Mouse (Mus musculus): ENCODE measurements around the gene Unc13a. TPM values are rescaled to one million over a fixed set of nuclear protein-coding genes. Genes with fewer than 3 reads are reported as not detected.
A peak's percentile ranks its signal among the peaks of the same experiment; 100 is the strongest.

The Unc13a gene
- total and polyA plus RNA-seq, 3 experiments = 4.4 to 10.5 (median 6.0) TPM

GRCm38 (mm10) chr8:71665331-71666130 lies 6.0 kb downstream of the Unc13a start:
- DNase-seq = peak; percentile 51

- DNase-seq = peak; percentile 87
Measured at GRCm38 (mm10) chr8:71660325-71661120, 11.0 kb downstream of the Unc13a start.

- no peak for DNase-seq
Measured at GRCm38 (mm10) chr8:71659751-71660150, 11.8 kb downstream of the Unc13a start.

- no peak for DNase-seq
Measured at GRCm38 (mm10) chr8:71658515-71659049, 13.0 kb downstream of the Unc13a start.

- no peak for DNase-seq
Measured at GRCm38 (mm10) chr8:71657816-71658215, 13.7 kb downstream of the Unc13a start.

- DNase-seq = no peak
Measured at GRCm38 (mm10) chr8:71654600-71654999, 17.0 kb downstream of the Unc13a start.

- no peak for DNase-seq
Measured at GRCm38 (mm10) chr8:71645510-71645909, 26.0 kb downstream of the Unc13a start.

GRCm38 (mm10) chr8:71639318-71639717 lies 32.2 kb downstream of the Unc13a start:
- DNase-seq = no peak

GRCm38 (mm10) chr8:71638321-71638720 lies 33.2 kb downstream of the Unc13a start:
- DNase-seq = no peak

- no peak for DNase-seq
Measured at GRCm38 (mm10) chr8:71637149-71638095, 34.1 kb downstream of the Unc13a start.

- peak; percentile 86 for DNase-seq
Measured at GRCm38 (mm10) chr8:71633981-71634667, 37.4 kb downstream of the Unc13a start.

GRCm38 (mm10) chr8:71633164-71633563 lies 38.4 kb downstream of the Unc13a start:
- peak; percentile 81 for DNase-seq

GRCm38 (mm10) chr8:71631897-71632296 lies 39.7 kb downstream of the Unc13a start:
- DNase-seq = no peak

- DNase-seq = peak; percentile 36
Measured at GRCm38 (mm10) chr8:71630761-71631160, 40.8 kb downstream of the Unc13a start.

GRCm38 (mm10) chr8:71629781-71630212 lies 41.8 kb downstream of the Unc13a start:
- peak; percentile 81 for DNase-seq

GRCm38 (mm10) chr8:71629096-71629697 lies 42.4 kb downstream of the Unc13a start:
- DNase-seq = peak; percentile 99

GRCm38 (mm10) chr8:71628396-71629095 lies 43.0 kb downstream of the Unc13a start:
- no peak for DNase-seq

GRCm38 (mm10) chr8:71627265-71628099 lies 44.1 kb downstream of the Unc13a start:
- peak; percentile 66 for DNase-seq

- no peak for DNase-seq
Measured at GRCm38 (mm10) chr8:71626753-71627152, 44.8 kb downstream of the Unc13a start.

All from adrenal gland, adult 2 months (tissue).